Mouse (Mus musculus) midbrain, embryonic 10.5 days (tissue): Measurements from ENCODE around the gene 1700016H13Rik. TPM values are rescaled to one million over a fixed set of nuclear protein-coding genes. Genes with fewer than 3 reads are reported as not detected.

ENCODE experiments used
- DNase-seq: peaks from one replicate; pipeline ENCODE4 v3.0.0-alpha.2; 2017; ENCODE audit warnings: low spot score
- H3K27ac ChIP-seq: fragments of 300-500 bp; sonication (generic); replicated peaks from 2 replicates; pipeline ENCODE4 v1.5.1; 2016; ENCODE audit warnings: mild to moderate bottlenecking
- H3K27me3 ChIP-seq: fragments of 300-500 bp; sonication (generic); 2 replicates; pipeline ENCODE4 v1.6.1; 2016; ENCODE audit warnings: low read depth, mild to moderate bottlenecking; ENCODE audit not compliant: poor library complexity, severe bottlenecking
- H3K36me3 ChIP-seq: fragments of 300-500 bp; sonication (generic); 2 replicates; pipeline ENCODE4 v1.6.1; 2016; ENCODE audit warnings: mild to moderate bottlenecking, moderate library complexity
- H3K4me1 ChIP-seq: fragments of 300-500 bp; sonication (generic); 2 replicates; pipeline ENCODE4 v1.6.1; 2016
- H3K4me3 ChIP-seq: fragments of 300-500 bp; sonication (generic); 2 replicates; pipeline ENCODE4 v1.5.1; 2016; ENCODE audit warnings: mild to moderate bottlenecking, moderate library complexity
- H3K9me3 ChIP-seq: fragments of 300-500 bp; sonication (generic); replicated peaks from 2 replicates; pipeline ENCODE4 v1.6.1; 2016; ENCODE audit warnings: mild to moderate bottlenecking
- WGBS: fragments of 180-500 bp; shearing (Covaris S2); methylation state at CpG from one replicate; pipeline ENCODE4 v1.1.7; 2016; 5-methylcytosine and 5-hydroxymethylcytosine counted together
- polyA plus RNA-seq: library from polyadenylated mRNA; unstranded; fragments of >200 nt; fragmentation: Nextera tagmentation; extraction: Ambion mirVana; gene quantifications from 2 replicates; pipeline ENCODE4 v1.2.1, GENCODE M21; 2016

Gene 1700016H13Rik
- polyA plus RNA-seq, 1 experiment from 2014 or later: 0.21 TPM

- WGBS: 84% methylated on average over 12 of the region's 12 CpGs
- no peak for DNase-seq
- Histone ChIP-seq H3K4me3 (no peak overlapping the region), H3K27me3 (no peaks in the 10 kb centered on the region), H3K4me1 (peaks cover 4% of the 10 kb centered on the region; the same call in 1 of the 2 replicates), H3K27ac (no peak overlapping the region), H3K36me3 (no peaks in the 10 kb centered on the region), H3K9me3 (no peaks in the 10 kb centered on the region)
These were observed 35.4 kb downstream of the 1700016H13Rik start for GRCm38 (mm10) chr5:103620301-103620973.

DNA sequence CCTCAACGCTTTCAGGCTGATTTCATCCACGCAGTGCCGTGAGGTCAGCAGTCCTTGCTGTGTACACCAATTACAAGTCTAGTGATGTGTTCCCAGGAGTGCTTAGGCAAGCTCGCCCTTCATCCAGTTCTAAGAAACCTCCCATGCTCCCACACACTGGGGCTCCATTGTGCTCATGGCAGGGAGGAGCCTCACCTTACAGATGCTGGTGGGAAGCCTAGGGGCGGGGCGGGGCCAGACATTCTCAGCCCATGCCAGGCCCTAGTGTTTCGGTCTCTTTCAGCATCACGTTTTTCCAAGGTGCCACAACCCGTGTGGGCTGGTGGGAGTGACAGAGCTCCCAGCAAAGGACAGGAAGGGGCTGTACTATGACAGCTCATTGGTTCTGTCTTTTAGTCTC, 38.6 kb downstream of the 1700016H13Rik start:
- 67% methylated on average over 9 of the region's 9 CpGs for WGBS
- Histone ChIP-seq H3K4me3 (no peak overlapping the region), H3K4me1 (peaks cover 4% of the 10 kb centered on the region; the same call in 1 of the 2 replicates), H3K27ac (no peak overlapping the region), H3K36me3 (no peaks in the 10 kb centered on the region), H3K27me3 (no peaks in the 10 kb centered on the region), H3K9me3 (no peaks in the 10 kb centered on the region)
- DNase-seq: no peak

GRCm38 (mm10) chr5:103614356-103614755, 41.5 kb downstream of the 1700016H13Rik start:
- H3K4me3 ChIP-seq: no peak overlapping the region
- no peaks in the 10 kb centered on the region for H3K27me3 ChIP-seq
- no peaks in the 10 kb centered on the region for H3K36me3 ChIP-seq
- H3K9me3 ChIP-seq: no peaks in the 10 kb centered on the region
- WGBS: 91% methylated on average over 7 of the region's 7 CpGs
- H3K4me1 ChIP-seq: peaks cover 4% of the 10 kb centered on the region; the same call in 1 of the 2 replicates
- no peak overlapping the region for H3K27ac ChIP-seq
- DNase-seq: no peak

DNA sequence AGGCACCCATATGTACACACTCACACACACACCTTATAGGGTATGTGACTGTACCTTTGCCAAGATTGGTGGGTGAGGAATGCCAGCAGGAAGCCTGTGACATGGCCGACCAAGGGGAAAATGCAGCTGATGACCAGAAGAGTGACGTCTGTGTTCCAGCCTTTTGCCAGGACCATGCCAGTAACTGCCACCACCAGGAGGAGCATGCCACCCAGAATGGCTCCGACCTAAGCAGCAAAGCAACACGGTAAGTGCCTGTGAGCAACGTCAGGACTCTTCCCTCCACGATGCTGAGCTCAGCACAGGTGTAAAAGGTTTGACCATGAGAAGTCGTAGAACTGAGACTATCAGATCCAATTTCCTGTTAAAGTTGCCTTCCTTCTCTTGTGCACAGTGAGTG, 43.5 kb downstream of the 1700016H13Rik start:
- H3K9me3 ChIP-seq: no peaks in the 10 kb centered on the region
- no peak overlapping the region for H3K4me3 ChIP-seq
- no peaks in the 10 kb centered on the region for H3K27me3 ChIP-seq
- H3K4me1 ChIP-seq: peaks cover 4% of the 10 kb centered on the region; the same call in 1 of the 2 replicates
- no peaks in the 10 kb centered on the region for H3K36me3 ChIP-seq
- DNase-seq: no peak
- no peak overlapping the region for H3K27ac ChIP-seq
- 91% methylated on average over 7 of the region's 7 CpGs for WGBS

DNA sequence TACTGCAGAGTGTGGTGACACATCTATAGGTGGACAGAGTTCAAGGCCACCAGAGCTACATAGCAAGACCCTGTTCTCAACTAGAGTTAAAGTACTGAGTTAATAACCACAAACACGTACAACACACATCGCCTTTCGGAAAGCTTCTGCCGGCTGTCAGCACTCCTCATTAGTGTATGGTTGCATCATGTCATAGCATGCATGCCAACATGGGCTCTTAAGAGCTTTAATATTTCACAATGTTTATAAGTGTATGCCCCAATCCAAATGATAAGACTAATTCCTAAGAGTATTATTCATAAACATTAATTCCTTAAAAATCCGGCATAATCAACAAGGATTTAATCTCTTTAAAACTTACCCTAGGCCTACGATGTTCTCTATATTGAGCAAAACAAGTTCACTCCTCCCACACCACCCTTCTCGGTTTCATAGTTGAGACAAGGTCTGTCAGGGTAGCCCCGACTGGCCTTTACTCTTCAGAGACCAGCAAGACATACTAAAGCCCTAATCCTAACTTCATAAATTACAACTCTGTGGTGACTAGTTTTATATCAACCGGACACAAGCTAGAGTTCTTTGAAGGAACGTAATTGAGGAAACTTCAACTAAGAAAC, 44.8 kb downstream of the 1700016H13Rik start:
- H3K4me3 ChIP-seq: no peak overlapping the region
- no peak overlapping the region for H3K27ac ChIP-seq
- H3K9me3 ChIP-seq: no peaks in the 10 kb centered on the region
- no peaks in the 10 kb centered on the region for H3K4me1 ChIP-seq
- H3K27me3 ChIP-seq: no peaks in the 10 kb centered on the region
- DNase-seq: no peak
- H3K36me3 ChIP-seq: no peaks in the 10 kb centered on the region
- WGBS: 96% methylated on average over 10 of the region's 10 CpGs

GRCm38 (mm10) chr5:103610148-103610547, 45.7 kb downstream of the 1700016H13Rik start:
- no peaks in the 10 kb centered on the region for H3K9me3 ChIP-seq
- H3K36me3 ChIP-seq: no peaks in the 10 kb centered on the region
- H3K27ac ChIP-seq: no peak overlapping the region
- WGBS: 67% methylated on average over 5 of the region's 5 CpGs
- no peaks in the 10 kb centered on the region for H3K4me1 ChIP-seq
- H3K27me3 ChIP-seq: no peaks in the 10 kb centered on the region
- H3K4me3 ChIP-seq: no peak overlapping the region
- DNase-seq: no peak

DNA sequence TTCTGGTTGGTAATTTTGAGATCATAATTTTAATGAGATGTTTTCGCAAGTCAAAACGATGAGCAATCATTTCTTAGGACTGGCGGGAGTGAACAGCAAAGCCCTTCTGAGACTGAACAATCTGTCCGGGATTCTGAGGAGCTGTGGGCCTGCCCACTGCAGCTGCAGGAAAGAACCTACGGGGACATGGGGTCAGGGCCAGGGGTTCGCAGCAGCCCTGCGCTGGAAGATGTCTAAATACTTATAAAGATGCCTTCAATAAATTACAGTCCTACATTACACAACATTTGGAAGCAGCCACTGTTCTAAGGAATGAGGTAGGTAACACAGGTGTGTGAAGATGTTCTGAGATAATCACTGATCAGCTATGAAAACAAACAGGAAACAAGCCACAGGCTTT, 50.1 kb downstream of the 1700016H13Rik start:
- 91% methylated on average over 7 of the region's 7 CpGs for WGBS
- Histone ChIP-seq H3K27ac (no peak overlapping the region), H3K4me3 (no peak overlapping the region), H3K4me1 (peaks cover 8% of the 10 kb centered on the region), H3K27me3 (no peaks in the 10 kb centered on the region), H3K36me3 (no peaks in the 10 kb centered on the region), H3K9me3 (no peaks in the 10 kb centered on the region)
- DNase-seq: no peak

GRCm38 (mm10) chr5:103603115-103603893, 52.5 kb downstream of the 1700016H13Rik start:
- Histone ChIP-seq H3K9me3 (no peaks in the 10 kb centered on the region), H3K36me3 (peaks cover 11% of the 10 kb centered on the region), H3K27ac (no peak overlapping the region), H3K27me3 (no peaks in the 10 kb centered on the region), H3K4me3 (no peak overlapping the region), H3K4me1 (peaks cover 8% of the 10 kb centered on the region)
- 41% methylated on average over 11 of the region's 11 CpGs for WGBS
- DNase-seq: no peak

- WGBS: 82% methylated on average over 5 of the region's 5 CpGs
- Histone ChIP-seq H3K27ac (no peak overlapping the region), H3K4me3 (no peak overlapping the region), H3K27me3 (no peaks in the 10 kb centered on the region), H3K4me1 (peaks cover 8% of the 10 kb centered on the region), H3K9me3 (no peaks in the 10 kb centered on the region), H3K36me3 (peaks cover 47% of the 10 kb centered on the region)
- no peak for DNase-seq
These were observed 56.9 kb downstream of the 1700016H13Rik start for GRCm38 (mm10) chr5:103598881-103599280.

DNA sequence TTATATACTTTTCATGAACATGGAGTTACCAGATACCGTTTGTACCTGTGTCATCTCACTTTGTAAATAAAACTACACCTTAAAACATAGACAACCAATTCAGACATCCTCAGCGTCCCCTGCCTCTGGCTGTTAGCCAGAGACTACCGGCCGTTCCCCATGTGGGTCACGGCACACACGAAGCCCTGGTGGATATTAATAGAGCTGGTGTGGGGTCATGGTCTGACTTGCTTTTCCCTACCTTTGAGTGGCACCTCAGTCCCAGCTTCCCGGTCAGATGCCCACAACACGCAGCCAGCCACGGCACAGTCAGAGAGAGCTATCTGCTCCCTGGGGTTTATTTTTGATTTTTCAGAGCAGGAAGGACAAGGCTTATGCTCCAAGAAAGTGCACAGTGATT, 57.5 kb downstream of the 1700016H13Rik start:
- 91% methylated on average over 9 of the region's 9 CpGs for WGBS
- Histone ChIP-seq H3K4me3 (no peak overlapping the region), H3K36me3 (peaks cover 52% of the 10 kb centered on the region), H3K27ac (no peak overlapping the region), H3K4me1 (peaks cover 3% of the 10 kb centered on the region), H3K9me3 (no peaks in the 10 kb centered on the region), H3K27me3 (no peaks in the 10 kb centered on the region)
- no peak for DNase-seq
